In the genomic region with DNA sequence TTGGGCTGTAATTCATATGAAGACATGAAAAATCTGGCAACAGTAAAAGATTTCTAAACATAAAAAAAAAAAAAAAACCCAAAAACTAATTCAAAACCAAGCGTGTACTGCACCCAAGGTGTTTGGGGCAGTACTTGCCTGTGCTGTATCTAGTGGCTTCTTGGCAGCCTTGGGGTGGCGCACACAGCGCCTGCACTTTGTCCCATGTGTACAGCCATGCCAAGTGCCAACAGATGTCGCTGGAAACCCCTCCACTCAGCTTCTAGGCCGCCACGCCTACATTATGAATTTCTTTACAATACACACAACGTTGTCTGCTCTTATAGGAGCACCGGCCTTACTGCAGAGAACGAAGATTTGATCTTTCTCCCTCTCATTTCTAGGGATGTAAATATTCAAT, we compare ENCODE assay signal across 19 mouse cellular contexts.
A peak's percentile ranks its signal among the peaks of the same experiment; 100 is the strongest.
DNase-seq lines count a peak whose midpoint lies in the region; ATAC-seq and TF ChIP-seq lines count a peak whose summit lies in the region.
"Had no signal": no experiment of that assay in that cellular context is flagged by ENCODE, and none has a peak within 500 bp of the region (broad histone marks: within the 10 kb centered on the region; RNA-seq: fewer than 3 reads in every experiment).

No protein-coding gene starts in this region.

- H3K4me2 ChIP-seq in forebrain, embryonic 14.5 days (ENCODE audit: low read length): no peak overlapping the region
- no peak overlapping the region for H3K4me2 ChIP-seq in hindbrain, postnatal 0 days (ENCODE audit: low read depth, low read length)
- H3K4me2 ChIP-seq in hindbrain, embryonic 11.5 days (replicated peaks; ENCODE audit: low read depth, low read length): no peak overlapping the region
- H3K4me2 ChIP-seq in midbrain, embryonic 12.5 days (replicated peaks): no peak overlapping the region
- H3K4me2 ChIP-seq in midbrain, embryonic 16.5 days (ENCODE audit: low read length): no peak overlapping the region
- H3K4me2 ChIP-seq: embryonic facial prominence, embryonic 13.5 days; hindbrain, embryonic 14.5 days had no signal

- no peak overlapping the region for H3K27ac ChIP-seq in forebrain, embryonic 14.5 days (ENCODE audit: low read depth, low read length)
- H3K27ac ChIP-seq in forebrain, embryonic 10.5 days: no peak overlapping the region
- H3K27ac ChIP-seq in hindbrain, postnatal 0 days: no peak overlapping the region
- no peak overlapping the region for H3K27ac ChIP-seq in hindbrain, embryonic 11.5 days (ENCODE audit: low read depth, low read length)
- no peak overlapping the region for H3K27ac ChIP-seq in midbrain, embryonic 12.5 days (replicated peaks)
- H3K27ac ChIP-seq in midbrain, embryonic 16.5 days (ENCODE audit: low read length): no peak overlapping the region
- H3K27ac ChIP-seq: embryonic facial prominence, embryonic 13.5 days; heart, embryonic 10.5 days had no signal

- peak; percentile 18; the same call in 1 of the 2 replicates for TF ChIP-seq CTCF in hindbrain, postnatal 0 days (IDR thresholded peaks at IDR 0.05; ENCODE audit: low read depth)

- no peaks in the 10 kb centered on the region for H3K27me3 ChIP-seq in forebrain, embryonic 14.5 days (replicated peaks; ENCODE audit: control insufficient read depth, insufficient read depth, low read length)
- H3K27me3 ChIP-seq in forebrain, embryonic 10.5 days (ENCODE audit: poor library complexity, severe bottlenecking): no peaks in the 10 kb centered on the region
- H3K27me3 ChIP-seq in hindbrain, postnatal 0 days (ENCODE audit: insufficient read depth, low read length): no peaks in the 10 kb centered on the region
- no peaks in the 10 kb centered on the region for H3K27me3 ChIP-seq in hindbrain, embryonic 11.5 days (ENCODE audit: control insufficient read depth, insufficient read depth, low read length)
- no peaks in the 10 kb centered on the region for H3K27me3 ChIP-seq in midbrain, embryonic 12.5 days
- H3K27me3 ChIP-seq in midbrain, embryonic 16.5 days (ENCODE audit: control insufficient read depth, insufficient read depth, low read depth, low read length): no peaks in the 10 kb centered on the region
- H3K27me3 ChIP-seq: embryonic facial prominence, embryonic 13.5 days had no signal

- no peak for ATAC-seq in forebrain, embryonic 14.5 days
- no peak for ATAC-seq in hindbrain, postnatal 0 days
- no peak for ATAC-seq in hindbrain, embryonic 11.5 days (ENCODE audit: low FRiP score)
- 0 out of 2 replicates have a peak, but pooled peaks have one; percentile 48 for ATAC-seq in midbrain, embryonic 12.5 days (ENCODE audit: low FRiP score, low read depth)
- no peak for ATAC-seq in midbrain, embryonic 16.5 days
- ATAC-seq: inflammation-experienced regulatory T-cells, adult 6 months had no signal

- peak; percentile 49 for DNase-seq in forebrain, embryonic 14.5 days (ENCODE audit: low spot score)
- DNase-seq in forebrain, embryonic 10.5 days (ENCODE audit: extremely low spot score, low spot score): no peak
- DNase-seq in hindbrain, postnatal 0 days (ENCODE audit: low spot score): peak; percentile 56
- DNase-seq in hindbrain, embryonic 11.5 days (ENCODE audit: low spot score): no peak
- no peak for DNase-seq in adipocyte (ENCODE audit: low spot score)
- DNase-seq: adrenal gland, postnatal 14 days; cerebellum, adult 18-20 months; cerebellum, adult 9-11 months; cerebellum, postnatal 36 days; gastrocnemius, postnatal 10 days; heart, adult 18-20 months; heart, postnatal 10 days; heart, postnatal 4 days had no signal

- no peaks in the 10 kb centered on the region for H3K36me3 ChIP-seq in forebrain, embryonic 14.5 days (ENCODE audit: control insufficient read depth, insufficient read depth, low read length)
- no peaks in the 10 kb centered on the region for H3K36me3 ChIP-seq in forebrain, embryonic 10.5 days (replicated peaks)
- H3K36me3 ChIP-seq in hindbrain, postnatal 0 days (ENCODE audit: insufficient read depth, low read length): no peaks in the 10 kb centered on the region
- no peaks in the 10 kb centered on the region for H3K36me3 ChIP-seq in hindbrain, embryonic 11.5 days (ENCODE audit: control insufficient read depth, insufficient read depth, low read length)
- no peaks in the 10 kb centered on the region for H3K36me3 ChIP-seq in midbrain, embryonic 12.5 days
- no peaks in the 10 kb centered on the region for H3K36me3 ChIP-seq in midbrain, embryonic 16.5 days (ENCODE audit: control insufficient read depth, insufficient read depth, low read length)
- H3K36me3 ChIP-seq: embryonic facial prominence, embryonic 13.5 days; heart, embryonic 10.5 days had no signal

- no peak overlapping the region for H3K4me3 ChIP-seq in forebrain, embryonic 14.5 days (ENCODE audit: low read depth, low read length)
- no peak overlapping the region for H3K4me3 ChIP-seq in forebrain, embryonic 10.5 days
- no peak overlapping the region for H3K4me3 ChIP-seq in hindbrain, postnatal 0 days (ENCODE audit: low read length)
- no peak overlapping the region for H3K4me3 ChIP-seq in hindbrain, embryonic 11.5 days (ENCODE audit: low read depth, low read length)
- H3K4me3 ChIP-seq in midbrain, embryonic 12.5 days: no peak overlapping the region
- H3K4me3 ChIP-seq in midbrain, embryonic 16.5 days (ENCODE audit: low read depth, low read length): no peak overlapping the region
- H3K4me3 ChIP-seq: embryonic facial prominence, embryonic 13.5 days; heart, embryonic 10.5 days had no signal

- 70% methylated on average over 9 of the region's 9 CpGs for WGBS in forebrain, embryonic 14.5 days
- 91% methylated on average over 9 of the region's 9 CpGs for WGBS in forebrain, embryonic 10.5 days
- 60% methylated on average over 9 of the region's 9 CpGs for WGBS in hindbrain, postnatal 0 days
- WGBS in hindbrain, embryonic 11.5 days: 83% methylated on average over 9 of the region's 9 CpGs
- 85% methylated on average over 9 of the region's 9 CpGs for WGBS in midbrain, embryonic 12.5 days
- WGBS in midbrain, embryonic 16.5 days: 64% methylated on average over 9 of the region's 9 CpGs

- H3K9ac ChIP-seq in forebrain, embryonic 14.5 days (ENCODE audit: low read length): no peak overlapping the region
- H3K9ac ChIP-seq in hindbrain, postnatal 0 days (replicated peaks; ENCODE audit: low read length): no peak overlapping the region
- H3K9ac ChIP-seq in hindbrain, embryonic 11.5 days (ENCODE audit: low read depth, low read length): no peak overlapping the region
- no peak overlapping the region for H3K9ac ChIP-seq in midbrain, embryonic 12.5 days (replicated peaks)
- no peak overlapping the region for H3K9ac ChIP-seq in midbrain, embryonic 16.5 days (ENCODE audit: low read depth, low read length)
- H3K9ac ChIP-seq: embryonic facial prominence, embryonic 13.5 days; hindbrain, embryonic 14.5 days had no signal

- peaks cover 8% of the 10 kb centered on the region for H3K4me1 ChIP-seq in forebrain, embryonic 14.5 days (ENCODE audit: control insufficient read depth, insufficient read depth, low read length)
- peaks cover 22% of the 10 kb centered on the region for H3K4me1 ChIP-seq in forebrain, embryonic 10.5 days
- H3K4me1 ChIP-seq in hindbrain, postnatal 0 days (ENCODE audit: insufficient read depth, low read length): no peaks in the 10 kb centered on the region
- no peaks in the 10 kb centered on the region for H3K4me1 ChIP-seq in hindbrain, embryonic 11.5 days (replicated peaks; ENCODE audit: control insufficient read depth, insufficient read depth, low read length)
- peaks cover 18% of the 10 kb centered on the region for H3K4me1 ChIP-seq in midbrain, embryonic 12.5 days
- peaks cover 16% of the 10 kb centered on the region for H3K4me1 ChIP-seq in midbrain, embryonic 16.5 days (ENCODE audit: control insufficient read depth, insufficient read depth, low read length)

- H3K9me3 ChIP-seq in forebrain, embryonic 14.5 days (replicated peaks; ENCODE audit: control insufficient read depth, low read length): no peaks in the 10 kb centered on the region
- no peaks in the 10 kb centered on the region for H3K9me3 ChIP-seq in forebrain, embryonic 10.5 days
- no peaks in the 10 kb centered on the region for H3K9me3 ChIP-seq in hindbrain, postnatal 0 days (ENCODE audit: low read length)
- no peaks in the 10 kb centered on the region for H3K9me3 ChIP-seq in hindbrain, embryonic 11.5 days (ENCODE audit: control insufficient read depth, low read length)
- no peaks in the 10 kb centered on the region for H3K9me3 ChIP-seq in midbrain, embryonic 12.5 days
- H3K9me3 ChIP-seq in midbrain, embryonic 16.5 days (replicated peaks; ENCODE audit: control insufficient read depth, low read length, poor library complexity, severe bottlenecking): no peaks in the 10 kb centered on the region
- H3K9me3 ChIP-seq: embryonic facial prominence, embryonic 13.5 days; heart, embryonic 10.5 days had no signal

Comparison
In these comparisons a context has a peak if more than half of its experiments do, and no peak if none do; other contexts are left out.
1. DNase-seq: peak in forebrain, embryonic 14.5 days (single experiment) and hindbrain, postnatal 0 days (single experiment); none in forebrain, embryonic 10.5 days (single experiment), hindbrain, embryonic 11.5 days (single experiment) and adipocyte (single experiment).